Mouse (Mus musculus) olfactory bulb, adult 2 months (tissue): ENCODE results near the gene Ms4a15. TPM values are rescaled to one million over a fixed set of nuclear protein-coding genes. Genes with fewer than 3 reads are reported as not detected.
A peak's percentile ranks its signal among the peaks of the same experiment; 100 is the strongest.

ENCODE experiments used
- H3K27ac ChIP-seq: fragments of 200-500 bp; 2 replicates; pipeline ENCODE4 v1.5.1; 2012; ENCODE audit warnings: low read depth, low read length; ENCODE audit not compliant: insufficient read depth
- H3K4me1 ChIP-seq: fragments of 200-500 bp; 2 replicates; pipeline ENCODE4 v1.6.1; 2012; ENCODE audit warnings: low read length; ENCODE audit not compliant: control insufficient read depth, insufficient read depth
- H3K4me3 ChIP-seq: fragments of 200-500 bp; 2 replicates; pipeline ENCODE4 v1.5.1; 2012; ENCODE audit warnings: mild to moderate bottlenecking, low read depth, low read length, moderate library complexity; ENCODE audit not compliant: insufficient read depth
- CTCF ChIP-seq: fragments of 200-500 bp; IDR thresholded peaks from 2 replicates; pipeline ENCODE4 v1.5.1; 2012; ENCODE audit warnings: low read depth, mild to moderate bottlenecking, low read length, moderate library complexity; ENCODE audit not compliant: insufficient read depth
- POLR2A ChIP-seq: fragments of 200-500 bp; IDR thresholded peaks from 2 replicates; pipeline ENCODE4 v1.6.1; 2012; ENCODE audit warnings: mild to moderate bottlenecking, low read depth, low read length, moderate library complexity; ENCODE audit not compliant: insufficient read depth
- WGBS: fragments of 180-500 bp; shearing (Covaris S2); methylation state at CpG from one replicate; pipeline ENCODE4 v1.1.7; 2018; 5-methylcytosine and 5-hydroxymethylcytosine counted together
- polyA plus RNA-seq: library from polyadenylated mRNA; stranded (reverse); fragments of >200 nt; gene quantifications from 2 replicates; pipeline ENCODE4 v1.2.4, GENCODE M21; 2012; ENCODE audit warnings: low replicate concordance; ENCODE audit not compliant: missing spikeins, insufficient read depth, insufficient read length

The Ms4a15 gene
- polyA plus RNA-seq, 1 experiment: not detected

DNA sequence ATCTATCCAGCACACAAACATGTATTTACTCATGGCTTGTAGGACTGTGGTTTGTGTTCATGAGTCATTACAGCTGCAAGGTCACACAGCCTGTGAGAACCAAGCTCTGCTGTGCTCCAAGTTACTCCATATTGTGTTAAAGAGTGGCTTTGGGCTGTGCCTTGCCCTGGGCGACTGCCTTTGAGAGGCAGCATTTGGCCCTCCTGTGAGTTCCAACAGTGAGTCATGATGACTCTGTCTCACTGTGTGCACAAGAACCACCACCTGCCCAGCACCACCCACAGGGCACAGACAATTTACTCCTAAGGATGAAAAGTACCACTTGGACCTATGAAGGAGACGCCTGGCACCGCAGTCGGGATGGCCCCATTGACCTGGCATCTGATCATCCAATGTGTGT lies 7.2 kb downstream of the Ms4a15 start:
- Histone ChIP-seq H3K27ac (no peak overlapping the region), H3K4me3 (no peak overlapping the region), H3K4me1 (peaks cover 9% of the 10 kb centered on the region; the same call in 1 of the 2 replicates)
- 66% methylated on average over 4 of the region's 4 CpGs for WGBS
- no peak for TF ChIP-seq POLR2A
- TF ChIP-seq CTCF: no peak

- WGBS: 85% methylated on average over 13 of the region's 13 CpGs
- no peak overlapping the region for H3K27ac ChIP-seq
- H3K4me3 ChIP-seq: no peak overlapping the region
- TF ChIP-seq CTCF (no peak), POLR2A (no peak)
- peaks cover 7% of the 10 kb centered on the region; the same call in 1 of the 2 replicates for H3K4me1 ChIP-seq
Observed at GRCm38 (mm10) chr19:10984551-10984950, 8.5 kb downstream of the Ms4a15 start.

DNA sequence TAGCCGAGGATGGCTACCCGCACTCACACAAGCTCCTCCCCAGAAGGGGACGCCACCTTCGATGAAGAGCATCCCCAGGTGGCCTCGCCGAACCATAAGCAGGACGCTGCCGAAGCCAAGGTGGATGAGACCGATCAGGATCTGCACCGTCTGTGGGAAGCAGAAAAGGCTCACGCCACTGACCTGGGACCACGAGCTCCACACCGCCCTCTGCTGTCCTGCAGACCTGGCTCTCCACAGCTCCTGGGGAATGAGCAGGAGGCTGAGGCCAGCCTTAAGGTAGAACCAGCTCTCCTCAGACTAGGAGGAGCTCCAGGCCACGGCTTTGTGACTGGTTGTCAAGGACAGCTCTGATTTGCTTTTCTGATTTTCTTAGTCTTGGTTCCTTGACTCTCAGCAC lies 9.9 kb downstream of the Ms4a15 start:
- Histone ChIP-seq H3K4me1 (peaks cover 7% of the 10 kb centered on the region; the same call in 1 of the 2 replicates), H3K27ac (no peak overlapping the region), H3K4me3 (no peak overlapping the region)
- WGBS: 26% methylated on average over 14 of the region's 14 CpGs
- TF ChIP-seq CTCF: no peak
- TF ChIP-seq POLR2A: no peak

GRCm38 (mm10) chr19:10980210-10980609 lies 12.8 kb downstream of the Ms4a15 start:
- Histone ChIP-seq H3K27ac (no peak overlapping the region), H3K4me3 (no peak overlapping the region), H3K4me1 (peaks cover 3% of the 10 kb centered on the region; the same call in 1 of the 2 replicates)
- TF ChIP-seq POLR2A (no peak), CTCF (no peak)
- WGBS: 83% methylated on average over 5 of the region's 5 CpGs

- 11% methylated on average over 18 of the region's 18 CpGs for WGBS
- H3K4me3 ChIP-seq: no peak overlapping the region
- TF ChIP-seq POLR2A: no peak
- peak; percentile 72 for TF ChIP-seq CTCF
Observed at GRCm38 (mm10) chr19:10979184-10980168, 13.6 kb downstream of the Ms4a15 start.

GRCm38 (mm10) chr19:10976318-10976717 lies 16.7 kb downstream of the Ms4a15 start:
- Histone ChIP-seq H3K4me3 (no peak overlapping the region), H3K4me1 (no peaks in the 10 kb centered on the region), H3K27ac (no peak overlapping the region)
- no peak for TF ChIP-seq CTCF
- TF ChIP-seq POLR2A: no peak
- WGBS: 42% methylated on average over 4 of the region's 4 CpGs

More at GRCm38 (mm10) chr19:10979184-10980168, 13.6 kb downstream of the Ms4a15 start:
- H3K4me1 ChIP-seq: peaks cover 3% of the 10 kb centered on the region; the same call in 1 of the 2 replicates
- H3K27ac ChIP-seq: no peak overlapping the region

- H3K27ac ChIP-seq: no peak overlapping the region
- TF ChIP-seq POLR2A: no peak
- TF ChIP-seq CTCF: no peak
- no peaks in the 10 kb centered on the region for H3K4me1 ChIP-seq
- 88% methylated on average over 2 of the region's 2 CpGs for WGBS
- H3K4me3 ChIP-seq: no peak overlapping the region
Observed at GRCm38 (mm10) chr19:10975187-10975586, 17.9 kb downstream of the Ms4a15 start.

- WGBS: 65% methylated on average over 4 of the region's 4 CpGs
Observed at GRCm38 (mm10) chr19:10974238-10974865, 18.7 kb downstream of the Ms4a15 start, which contains the start of gene Ms4a10. Gene Ms4a10 (minus strand): TSS chr19:10974670.

GRCm38 (mm10) chr19:10973187-10973586 lies 19.9 kb downstream of the Ms4a15 start:
- H3K4me1 ChIP-seq: no peaks in the 10 kb centered on the region
- TF ChIP-seq CTCF: no peak
- TF ChIP-seq POLR2A: no peak
- 51% methylated on average over 2 of the region's 2 CpGs for WGBS
- H3K4me3 ChIP-seq: no peak overlapping the region
- no peak overlapping the region for H3K27ac ChIP-seq

More at GRCm38 (mm10) chr19:10974238-10974865, 18.7 kb downstream of the Ms4a15 start, which contains the start of gene Ms4a10:
- no peaks in the 10 kb centered on the region for H3K4me1 ChIP-seq
- no peak for TF ChIP-seq POLR2A
- TF ChIP-seq CTCF: no peak
- H3K27ac ChIP-seq: no peak within 1 kb of the TSS
- no peak within 1 kb of the TSS for H3K4me3 ChIP-seq
